Mouse (Mus musculus) kidney, adult 2 months (tissue): ENCODE results near the gene Oat.

Experiments
- CTCF ChIP-seq: fragments of 200-500 bp; conservative IDR thresholded peaks from 2 replicates; pipeline ENCODE4 v1.5.1; 2011; ENCODE audit warnings: low read depth, mild to moderate bottlenecking, control low read depth, low read length, moderate library complexity, mixed read lengths; ENCODE audit not compliant: insufficient read depth, insufficient read length
- POLR2A ChIP-seq: fragments of 200-500 bp; IDR thresholded peaks from one replicate; pipeline ENCODE4 v1.6.1; 2011; ENCODE audit warnings: low read depth, low read length, control low read depth

DNA sequence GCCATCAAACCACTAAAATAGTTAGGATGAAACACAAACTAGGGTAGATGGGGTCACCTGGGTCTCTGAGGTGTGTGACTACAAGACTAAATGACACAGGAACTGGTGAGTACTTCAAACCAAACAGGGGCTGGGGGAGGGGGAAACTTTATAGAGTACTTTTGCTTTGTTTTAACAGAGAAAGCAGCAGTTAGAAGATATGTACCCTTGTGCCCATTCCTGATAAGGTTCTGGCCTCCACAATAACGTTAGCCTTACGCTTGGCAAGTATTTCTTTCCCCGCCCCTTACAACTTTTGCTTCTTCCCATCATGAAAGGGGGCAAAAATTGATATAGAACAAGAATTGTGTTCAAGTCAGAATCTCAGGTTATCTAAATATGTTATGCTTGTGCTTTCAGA is 19.6 kb upstream of the Oat start:
- TF ChIP-seq POLR2A (no peak), CTCF (no peak)
